Mouse (Mus musculus): ENCODE measurements at regions not wholly inside any gene's neighbourhood (a gene's known extent, or its start where the extent isn't known, plus 50 kb on each side); places are given as distances from the start of the nearest gene placed in this dataset.

- Histone ChIP-seq H3K4me1 (replicated peaks) (no peaks in the 10 kb centered on the region), H3K4me2 (no peak overlapping the region), H3K9me3 (no peaks in the 10 kb centered on the region), H3K27ac (no peak overlapping the region), H3K27me3 (no peaks in the 10 kb centered on the region), H3K36me3 (no peaks in the 10 kb centered on the region), H3K9ac (replicated peaks) (no peak overlapping the region), H3K4me3 (replicated peaks) (no peak overlapping the region)
- 35% methylated on average over 3 of the region's 3 CpGs for WGBS
- no peak for ATAC-seq (ENCODE audit: insufficient number of reproducible peaks, insufficient read depth, low FRiP score, low TSS enrichment, low read depth)
Observed at GRCm38 (mm10) chr16:57823329-57823728, 68.8 kb upstream of the Col8a1 start.

DNA sequence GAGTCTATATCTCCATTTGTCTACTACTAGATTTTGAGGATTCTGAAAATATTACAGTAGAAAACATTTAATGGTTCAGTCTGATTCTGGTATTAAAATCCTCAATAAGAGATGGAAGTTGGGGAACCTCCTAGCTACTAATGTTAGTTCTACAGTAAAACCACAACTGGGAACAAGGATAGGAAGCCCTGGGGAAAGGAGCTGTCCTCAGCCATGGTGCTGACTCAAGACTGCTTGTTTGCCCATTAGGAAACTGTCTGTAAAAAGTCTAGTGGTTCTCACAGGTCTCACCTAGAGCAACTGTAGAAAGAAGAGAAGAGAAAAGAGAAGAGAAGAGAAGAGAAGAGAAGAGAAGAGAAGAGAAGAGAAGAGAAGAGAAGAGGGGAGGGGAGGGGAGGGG lies 90.9 kb upstream of the Col8a1 start:
- Histone ChIP-seq H3K9ac (replicated peaks) (no peak overlapping the region), H3K27me3 (no peaks in the 10 kb centered on the region), H3K9me3 (no peaks in the 10 kb centered on the region), H3K4me3 (replicated peaks) (no peak overlapping the region), H3K4me1 (replicated peaks) (no peaks in the 10 kb centered on the region), H3K36me3 (no peaks in the 10 kb centered on the region), H3K27ac (no peak overlapping the region), H3K4me2 (no peak overlapping the region)
- no peak for ATAC-seq (ENCODE audit: insufficient number of reproducible peaks, insufficient read depth, low FRiP score, low TSS enrichment, low read depth)

DNA sequence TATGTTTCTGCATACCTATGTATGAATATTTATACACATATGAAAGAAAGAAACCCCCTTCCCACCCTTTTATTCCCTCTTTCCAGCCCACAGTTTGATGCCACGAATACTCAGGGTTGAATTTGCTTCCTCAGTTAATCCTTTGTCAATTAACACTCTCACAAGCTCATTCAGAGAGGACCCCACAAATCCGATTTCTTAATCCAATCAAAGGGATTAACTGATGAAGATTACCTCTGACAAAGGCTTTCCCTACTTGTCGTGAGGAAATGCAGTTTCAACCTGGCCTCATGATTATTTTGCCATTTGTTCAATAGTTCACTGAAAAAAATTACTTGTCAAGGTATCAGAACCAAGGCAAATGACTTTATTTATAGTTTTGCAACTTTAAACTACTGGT lies 91.8 kb upstream of the Col8a1 start:
- WGBS, result 46% methylated on average over 3 of the region's 3 CpGs
- Histone ChIP-seq H3K9me3 (no peaks in the 10 kb centered on the region), H3K4me3 (replicated peaks) (no peak overlapping the region), H3K36me3 (no peaks in the 10 kb centered on the region), H3K27ac (no peak overlapping the region), H3K27me3 (no peaks in the 10 kb centered on the region), H3K9ac (replicated peaks) (no peak overlapping the region), H3K4me1 (replicated peaks) (no peaks in the 10 kb centered on the region), H3K4me2 (no peak overlapping the region)
- ATAC-seq (ENCODE audit: insufficient number of reproducible peaks, insufficient read depth, low FRiP score, low TSS enrichment, low read depth), result no peak

DNA sequence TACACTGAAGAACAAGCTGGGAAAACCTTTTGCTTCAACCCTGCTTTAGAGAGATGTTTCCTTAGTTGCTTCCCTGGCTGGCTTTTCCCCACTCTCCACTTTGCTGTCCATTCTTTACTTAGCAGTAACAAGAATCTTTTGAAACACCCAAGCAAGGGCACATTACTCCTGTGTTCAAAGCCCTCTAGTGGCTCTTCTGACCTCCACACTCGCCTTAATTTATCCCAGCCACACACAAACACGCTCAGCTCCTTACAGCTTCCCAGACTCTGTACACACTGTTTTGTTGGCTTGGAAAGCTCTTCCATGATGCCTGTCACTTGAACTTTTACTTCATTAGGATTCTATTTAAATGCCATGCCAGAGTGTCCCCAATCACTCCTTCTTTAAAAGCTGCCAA lies 97.3 kb upstream of the Col8a1 start:
- H3K4me2 ChIP-seq, result no peak overlapping the region
- no peaks in the 10 kb centered on the region for H3K27me3 ChIP-seq
- WGBS, result 46% methylated on average over 2 of the region's 2 CpGs
- no peaks in the 10 kb centered on the region for H3K36me3 ChIP-seq
- H3K9ac ChIP-seq (replicated peaks), result no peak overlapping the region
- no peak overlapping the region for H3K4me3 ChIP-seq (replicated peaks)
- ATAC-seq (ENCODE audit: insufficient number of reproducible peaks, insufficient read depth, low FRiP score, low TSS enrichment, low read depth), result no peak
- H3K9me3 ChIP-seq, result no peaks in the 10 kb centered on the region
- H3K4me1 ChIP-seq (replicated peaks), result no peaks in the 10 kb centered on the region
- H3K27ac ChIP-seq, result no peak overlapping the region

DNA sequence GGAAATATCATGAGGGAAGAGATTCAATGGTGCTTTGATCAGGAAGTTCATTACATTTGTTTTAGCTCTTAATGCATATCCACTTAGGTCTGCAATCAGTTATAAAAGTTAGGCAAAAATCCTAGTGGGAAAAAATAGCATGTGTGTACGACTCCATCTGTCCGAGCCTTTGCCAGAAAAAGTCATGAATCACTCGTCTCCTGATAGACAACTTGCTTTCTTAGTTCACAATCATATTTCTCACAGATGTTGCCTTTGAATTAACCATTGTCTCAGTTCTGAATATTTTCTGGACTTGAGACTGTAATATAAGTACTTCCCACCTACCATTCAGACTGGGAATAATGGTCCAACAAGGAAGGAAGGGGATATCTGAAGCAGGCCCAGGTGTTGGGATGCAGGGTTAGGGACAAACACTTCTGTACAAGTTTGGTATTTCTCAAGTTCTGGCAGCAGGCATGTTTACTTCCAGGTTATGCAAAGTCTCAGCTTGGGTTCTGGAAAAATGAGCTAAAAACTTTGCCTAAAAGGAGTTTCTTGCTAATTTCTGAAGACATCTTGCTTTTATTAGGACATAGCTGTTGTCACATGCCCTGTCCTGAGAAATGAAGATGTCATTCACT lies 98.4 kb upstream of the Col8a1 start:
- ATAC-seq (ENCODE audit: insufficient number of reproducible peaks, insufficient read depth, low FRiP score, low TSS enrichment, low read depth), result no peak
- no peak overlapping the region for H3K27ac ChIP-seq
- WGBS, result 80% methylated on average over 3 of the region's 3 CpGs
- no peaks in the 10 kb centered on the region for H3K27me3 ChIP-seq
- no peaks in the 10 kb centered on the region for H3K36me3 ChIP-seq
- H3K4me1 ChIP-seq (replicated peaks), result no peaks in the 10 kb centered on the region
- H3K4me2 ChIP-seq, result no peak overlapping the region
- H3K4me3 ChIP-seq (replicated peaks), result no peak overlapping the region
- no peaks in the 10 kb centered on the region for H3K9me3 ChIP-seq
- no peak overlapping the region for H3K9ac ChIP-seq (replicated peaks)

- Histone ChIP-seq H3K27ac (no peak overlapping the region), H3K36me3 (no peaks in the 10 kb centered on the region), H3K27me3 (no peaks in the 10 kb centered on the region), H3K9ac (replicated peaks) (no peak overlapping the region), H3K4me3 (replicated peaks) (no peak overlapping the region), H3K9me3 (no peaks in the 10 kb centered on the region), H3K4me1 (replicated peaks) (no peaks in the 10 kb centered on the region), H3K4me2 (no peak overlapping the region)
- ATAC-seq (ENCODE audit: insufficient number of reproducible peaks, insufficient read depth, low FRiP score, low TSS enrichment, low read depth), result no peak
- 86% methylated on average over 3 of the region's 3 CpGs for WGBS
Observed at GRCm38 (mm10) chr16:57853751-57854150, 99.2 kb upstream of the Col8a1 start.

DNA sequence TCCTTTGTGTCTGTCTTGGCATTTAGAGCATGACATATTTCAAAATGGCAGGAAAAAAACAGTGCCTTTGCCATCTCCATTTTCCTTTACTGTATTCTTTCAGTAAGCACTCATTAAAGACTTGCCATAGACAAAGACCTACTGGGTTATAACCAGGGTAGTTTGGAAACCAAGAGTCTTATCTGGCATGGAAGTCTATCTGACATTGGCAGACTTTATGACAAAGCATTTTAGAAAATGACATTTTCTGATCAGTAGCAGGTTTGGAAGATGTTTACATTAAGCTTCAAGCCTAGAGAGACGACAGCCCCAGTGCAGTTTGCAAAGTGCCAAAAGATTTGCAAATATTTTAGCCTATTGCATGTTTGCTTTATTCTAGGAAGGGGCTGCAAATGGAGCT lies 102.5 kb upstream of the Col8a1 start:
- WGBS, result 62% methylated on average over 1 of the region's 1 CpGs
- Histone ChIP-seq H3K9ac (replicated peaks) (no peak overlapping the region), H3K4me3 (replicated peaks) (no peak overlapping the region), H3K27me3 (no peaks in the 10 kb centered on the region), H3K27ac (no peak overlapping the region), H3K9me3 (no peaks in the 10 kb centered on the region), H3K4me1 (replicated peaks) (no peaks in the 10 kb centered on the region), H3K36me3 (no peaks in the 10 kb centered on the region), H3K4me2 (no peak overlapping the region)
- ATAC-seq (ENCODE audit: insufficient number of reproducible peaks, insufficient read depth, low FRiP score, low TSS enrichment, low read depth), result no peak

GRCm38 (mm10) chr16:57858151-57858764 lies 103.7 kb upstream of the Col8a1 start:
- no peaks in the 10 kb centered on the region for H3K4me1 ChIP-seq (replicated peaks)
- WGBS, result 13% methylated on average over 2 of the region's 2 CpGs
- no peak overlapping the region; the same call in 1 of the 2 replicates for H3K27ac ChIP-seq
- no peak overlapping the region for H3K9ac ChIP-seq (replicated peaks)
- no peaks in the 10 kb centered on the region for H3K27me3 ChIP-seq
- no peaks in the 10 kb centered on the region for H3K9me3 ChIP-seq
- H3K36me3 ChIP-seq, result no peaks in the 10 kb centered on the region
- no peak overlapping the region for H3K4me2 ChIP-seq
- no peak for ATAC-seq (ENCODE audit: insufficient number of reproducible peaks, insufficient read depth, low FRiP score, low TSS enrichment, low read depth)
- no peak overlapping the region for H3K4me3 ChIP-seq (replicated peaks)

DNA sequence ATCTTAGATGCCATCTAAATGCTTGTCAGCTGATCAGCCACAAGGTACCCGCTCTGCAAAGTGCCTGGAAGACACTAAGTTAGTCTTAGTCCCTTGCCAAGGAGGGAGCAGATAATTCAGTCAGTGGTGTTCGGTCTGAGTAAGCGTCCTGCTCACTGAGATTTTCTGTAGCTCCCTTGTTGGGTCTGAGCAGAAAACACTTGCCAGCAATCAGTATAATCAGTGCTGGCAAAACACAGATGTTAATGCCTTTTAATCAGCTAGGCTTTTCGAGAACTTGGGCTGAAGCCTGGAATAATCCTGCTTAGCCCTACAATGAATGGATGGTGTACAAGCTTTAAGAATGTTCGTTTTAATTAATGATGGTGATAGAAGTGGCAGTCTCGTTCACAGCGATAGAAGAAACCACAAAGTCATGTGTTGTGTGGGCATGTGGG lies 104.2 kb upstream of the Col8a1 start:
- Histone ChIP-seq H3K9me3 (no peaks in the 10 kb centered on the region), H3K4me1 (replicated peaks) (no peaks in the 10 kb centered on the region), H3K4me2 (no peak overlapping the region), H3K27ac (no peak overlapping the region; the same call in 1 of the 2 replicates), H3K4me3 (replicated peaks) (no peak overlapping the region), H3K27me3 (no peaks in the 10 kb centered on the region), H3K36me3 (no peaks in the 10 kb centered on the region), H3K9ac (replicated peaks) (no peak overlapping the region)
- no peak for ATAC-seq (ENCODE audit: insufficient number of reproducible peaks, insufficient read depth, low FRiP score, low TSS enrichment, low read depth)
- 37% methylated on average over 7 of the region's 7 CpGs for WGBS

- H3K36me3 ChIP-seq, result no peaks in the 10 kb centered on the region
- no peaks in the 10 kb centered on the region for H3K4me1 ChIP-seq (replicated peaks)
- H3K4me3 ChIP-seq (replicated peaks), result no peak overlapping the region
- no peaks in the 10 kb centered on the region for H3K27me3 ChIP-seq
- no peak for ATAC-seq (ENCODE audit: insufficient number of reproducible peaks, insufficient read depth, low FRiP score, low TSS enrichment, low read depth)
- no peaks in the 10 kb centered on the region for H3K9me3 ChIP-seq
- WGBS, result 81% methylated on average over 9 of the region's 9 CpGs
- no peak overlapping the region for H3K27ac ChIP-seq
- H3K9ac ChIP-seq (replicated peaks), result no peak overlapping the region
- H3K4me2 ChIP-seq, result no peak overlapping the region
Observed at GRCm38 (mm10) chr16:57863206-57863860, 108.8 kb upstream of the Col8a1 start.

DNA sequence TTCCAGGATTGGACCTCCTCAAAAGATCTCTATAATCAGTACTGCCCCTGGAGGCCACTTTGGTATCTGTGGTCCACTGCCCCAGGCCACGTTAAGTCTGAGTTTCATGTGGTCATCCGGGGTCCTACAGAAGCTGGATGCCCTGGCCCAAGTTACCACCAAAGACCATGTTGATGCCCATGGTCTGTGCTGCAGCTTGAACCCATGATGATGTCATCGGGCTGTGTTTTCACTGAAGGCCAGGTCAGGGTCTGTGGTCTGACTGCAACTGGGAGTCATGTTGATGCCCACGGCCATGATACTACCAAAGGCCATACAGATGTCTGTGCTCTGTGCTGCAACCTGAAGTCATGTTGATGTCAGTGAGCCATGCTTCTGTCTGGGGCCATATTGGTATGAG lies 122.3 kb upstream of the Col8a1 start:
- H3K27ac ChIP-seq, result no peak overlapping the region
- no peak for ATAC-seq (ENCODE audit: insufficient number of reproducible peaks, insufficient read depth, low FRiP score, low TSS enrichment, low read depth)
- H3K36me3 ChIP-seq, result no peaks in the 10 kb centered on the region
- no peaks in the 10 kb centered on the region for H3K27me3 ChIP-seq
- H3K9ac ChIP-seq (replicated peaks), result no peak overlapping the region
- H3K4me3 ChIP-seq (replicated peaks), result no peak overlapping the region
- H3K4me1 ChIP-seq (replicated peaks), result 0 out of 2 replicates have a peak, but pooled peaks cover 4% of the 10 kb centered on the region
- WGBS, result 87% methylated on average over 4 of the region's 4 CpGs
- no peaks in the 10 kb centered on the region for H3K9me3 ChIP-seq
- no peak overlapping the region for H3K4me2 ChIP-seq

Data from limb, embryonic 12.5 days (tissue).